In genomic region chr10:61669896-61670295, GRCm38 (mm10) we compare ENCODE assay signal across 16 mouse cellular contexts. TPM values are rescaled to one million over a fixed set of nuclear protein-coding genes. Genes with fewer than 3 reads are reported as not detected.
A peak's percentile ranks its signal among the peaks of the same experiment; 100 is the strongest.
DNase-seq lines count a peak whose midpoint lies in the region; ATAC-seq and TF ChIP-seq lines count a peak whose summit lies in the region.
"Had no signal": no experiment of that assay in that cellular context is flagged by ENCODE, and none has a peak within 500 bp of the region (broad histone marks: within the 10 kb centered on the region; RNA-seq: fewer than 3 reads in every experiment).

No protein-coding gene starts in this region.

- H3K9me3 ChIP-seq in lung, postnatal 0 days (ENCODE audit: low read length) = no peaks in the 10 kb centered on the region
- no peaks in the 10 kb centered on the region for H3K9me3 ChIP-seq in liver, embryonic 14.5 days (ENCODE audit: control insufficient read depth, low read length)
- no peaks in the 10 kb centered on the region for H3K9me3 ChIP-seq in stomach, postnatal 0 days (ENCODE audit: control insufficient read depth, low read length)
- H3K9me3 ChIP-seq in intestine, postnatal 0 days (ENCODE audit: control insufficient read depth) = no peaks in the 10 kb centered on the region
- H3K9me3 ChIP-seq: embryonic facial prominence, embryonic 13.5 days; heart, embryonic 15.5 days; limb, embryonic 10.5 days had no signal

- H3K9ac ChIP-seq in lung, postnatal 0 days (replicated peaks; ENCODE audit: low read depth) = no peak overlapping the region
- H3K9ac ChIP-seq in liver, embryonic 14.5 days (replicated peaks) = no peak overlapping the region
- no peak overlapping the region for H3K9ac ChIP-seq in stomach, postnatal 0 days (ENCODE audit: low read length)
- H3K9ac ChIP-seq in intestine, postnatal 0 days (ENCODE audit: low read depth, low read length) = no peak overlapping the region
- H3K9ac ChIP-seq: embryonic facial prominence, embryonic 13.5 days; heart, embryonic 15.5 days had no signal

- TF ChIP-seq EP300 in lung, postnatal 0 days (IDR thresholded peaks at IDR 0.05) = no peak
- TF ChIP-seq EP300 in liver, embryonic 14.5 days (IDR thresholded peaks at IDR 0.05; ENCODE audit: low read depth) = no peak
- TF ChIP-seq EP300 in stomach, postnatal 0 days (optimal IDR thresholded peaks at IDR 0.05) = no peak

- DNase-seq in lung, postnatal 0 days (ENCODE audit: low spot score) = peak; percentile 29
- no peak for DNase-seq in lung, adult 18-20 months
- peak; percentile 63 for DNase-seq in NIH3T3 (ENCODE audit: low read depth)
- no peak for DNase-seq in liver, embryonic 14.5 days (ENCODE audit: low read depth in 3 of 3, low spot score in 3 of 3)
- DNase-seq in stomach, postnatal 0 days (ENCODE audit: low spot score) = peak; percentile 17
- no peak for DNase-seq in adipocyte (ENCODE audit: low spot score)
- DNase-seq: cerebellum, adult 11-12 months; kidney, adult 18-20 months; kidney, postnatal 25 days; right cerebral cortex, postnatal 4 days had no signal

- H3K4me2 ChIP-seq in lung, postnatal 0 days (replicated peaks; ENCODE audit: low read depth, low read length) = no peak overlapping the region
- no peak overlapping the region for H3K4me2 ChIP-seq in liver, embryonic 14.5 days (ENCODE audit: low read depth)
- no peak overlapping the region for H3K4me2 ChIP-seq in stomach, postnatal 0 days (replicated peaks; ENCODE audit: low read depth)
- H3K4me2 ChIP-seq in intestine, postnatal 0 days (replicated peaks; ENCODE audit: low read depth) = no peak overlapping the region
- H3K4me2 ChIP-seq: embryonic facial prominence, embryonic 13.5 days; heart, embryonic 15.5 days had no signal

- ATAC-seq in lung, postnatal 0 days = peak; percentile 48
- ATAC-seq in liver, embryonic 14.5 days (ENCODE audit: insufficient read depth) = peak; percentile 65; the same call in 1 of the 2 replicates
- peak; percentile 88 for ATAC-seq in stomach, postnatal 0 days (ENCODE audit: low FRiP score, low TSS enrichment)
- ATAC-seq in inflammation-experienced regulatory T-cells, adult 6 months = no peak
- no peak for ATAC-seq in intestine, postnatal 0 days
- ATAC-seq: CD4-positive, CD25-positive, alpha-beta regulatory T cell, adult 4 months had no signal

- no peak for TF ChIP-seq CTCF in lung, postnatal 0 days (IDR thresholded peaks at IDR 0.05)
- TF ChIP-seq CTCF in liver, embryonic 14.5 days (IDR thresholded peaks at IDR 0.05; ENCODE audit: low read depth) = no peak
- no peak for TF ChIP-seq CTCF in stomach, postnatal 0 days (IDR thresholded peaks at IDR 0.05; ENCODE audit: low read depth)
- no peak for TF ChIP-seq CTCF in intestine, postnatal 0 days (IDR thresholded peaks at IDR 0.05; ENCODE audit: low read depth)

- no peak overlapping the region for H3K4me3 ChIP-seq in lung, postnatal 0 days (ENCODE audit: low read depth, low read length)
- no peak overlapping the region for H3K4me3 ChIP-seq in liver, embryonic 14.5 days (ENCODE audit: insufficient read depth in 1 of 2, low read depth in 2 of 2, low read length in 2 of 2)
- H3K4me3 ChIP-seq in stomach, postnatal 0 days (ENCODE audit: low read depth, low read length) = no peak overlapping the region
- H3K4me3 ChIP-seq in intestine, postnatal 0 days (ENCODE audit: low read depth, low read length) = no peak overlapping the region
- H3K4me3 ChIP-seq: embryonic facial prominence, embryonic 13.5 days; heart, embryonic 15.5 days; limb, embryonic 10.5 days had no signal

- H3K36me3 ChIP-seq in lung, postnatal 0 days (ENCODE audit: insufficient read depth, low read length) = no peaks in the 10 kb centered on the region
- H3K36me3 ChIP-seq in liver, embryonic 14.5 days (replicated peaks; ENCODE audit: control insufficient read depth, insufficient read depth, low read depth) = peaks cover 23% of the 10 kb centered on the region
- H3K36me3 ChIP-seq in stomach, postnatal 0 days (ENCODE audit: control insufficient read depth, insufficient read depth, low read length) = peaks cover 3% of the 10 kb centered on the region; the same call in 1 of the 2 replicates
- H3K36me3 ChIP-seq in intestine, postnatal 0 days (ENCODE audit: control insufficient read depth, insufficient read depth) = peaks cover 69% of the 10 kb centered on the region

- no peaks in the 10 kb centered on the region for H3K4me1 ChIP-seq in lung, postnatal 0 days (ENCODE audit: insufficient read depth, low read depth, low read length)
- H3K4me1 ChIP-seq in liver, embryonic 14.5 days (replicated peaks; ENCODE audit: control insufficient read depth in 2 of 2, insufficient read depth in 2 of 2, low read length in 1 of 2) = peaks cover 5 to 8% of the 10 kb centered on the region in 2 experiments; a peak in 3 of 4 replicates
- H3K4me1 ChIP-seq in stomach, postnatal 0 days (replicated peaks; ENCODE audit: control insufficient read depth, insufficient read depth) = no peaks in the 10 kb centered on the region
- H3K4me1 ChIP-seq in intestine, postnatal 0 days (replicated peaks; ENCODE audit: control insufficient read depth, insufficient read depth, low read length) = no peaks in the 10 kb centered on the region
- H3K4me1 ChIP-seq: embryonic facial prominence, embryonic 13.5 days; heart, embryonic 15.5 days; limb, embryonic 10.5 days had no signal

- no peaks in the 10 kb centered on the region for H3K27me3 ChIP-seq in lung, postnatal 0 days (replicated peaks; ENCODE audit: insufficient read depth, low read length)
- no peaks in the 10 kb centered on the region for H3K27me3 ChIP-seq in liver, embryonic 14.5 days (ENCODE audit: control insufficient read depth, insufficient read depth, low read length)
- no peaks in the 10 kb centered on the region for H3K27me3 ChIP-seq in stomach, postnatal 0 days (ENCODE audit: control insufficient read depth, insufficient read depth, low read length)
- no peaks in the 10 kb centered on the region for H3K27me3 ChIP-seq in intestine, postnatal 0 days (replicated peaks; ENCODE audit: control insufficient read depth, insufficient read depth, low read length)
- H3K27me3 ChIP-seq: embryonic facial prominence, embryonic 13.5 days; heart, embryonic 15.5 days had no signal

- H3K27ac ChIP-seq in lung, postnatal 0 days (ENCODE audit: low read length) = no peak overlapping the region
- H3K27ac ChIP-seq in liver, embryonic 14.5 days = no peak overlapping the region
- peak overlapping the region; percentile 69 for H3K27ac ChIP-seq in stomach, postnatal 0 days (replicated peaks)
- H3K27ac ChIP-seq in intestine, postnatal 0 days (ENCODE audit: low read depth, low read length) = no peak overlapping the region; the same call in 1 of the 2 replicates
- H3K27ac ChIP-seq: embryonic facial prominence, embryonic 13.5 days; heart, embryonic 15.5 days; limb, embryonic 10.5 days had no signal

RNA-seq across cellular contexts. Expression of gene Sar1a, which starts 10.2 kb away (rescaled TPM):
- polyA plus RNA-seq in lung, postnatal 0 days (2015; fragmentation: Nextera tagmentation; extraction: Ambion mirVana) = 184 and 185 TPM in 2 replicates
- polyA plus RNA-seq in liver, embryonic 14.5 days (2012; rRNA removed) = 31.7 and 39.0 TPM in 2 replicates
- 78.7 and 80.1 TPM in 2 replicates for polyA plus RNA-seq in liver, embryonic 14.5 days (2014; fragmentation: Nextera tagmentation; extraction: Ambion mirVana)
- 135 and 146 TPM in 2 replicates for polyA plus RNA-seq in stomach, postnatal 0 days (2015; fragmentation: Nextera tagmentation; extraction: Ambion mirVana)
- polyA plus RNA-seq in inflammation-experienced regulatory T-cells, adult 6 months (2017; shearing (Covaris generic)) = 100 to 1,000 TPM in 1 of 3 experiments, 10 to 100 TPM in 2; 74.7 to 118 (median 98.1) TPM
- polyA plus RNA-seq in intestine, postnatal 0 days (2015; fragmentation: Nextera tagmentation; extraction: Ambion mirVana) = 105 and 111 TPM in 2 replicates

RNA-seq across cellular contexts. Expression of gene Ppa1, which starts 21.5 kb away (rescaled TPM):
- 39.8 and 40.1 TPM in 2 replicates for polyA plus RNA-seq in lung, postnatal 0 days (2015; fragmentation: Nextera tagmentation; extraction: Ambion mirVana)
- polyA plus RNA-seq in liver, embryonic 14.5 days (2012; rRNA removed) = 28.2 and 51.8 TPM in 2 replicates
- polyA plus RNA-seq in liver, embryonic 14.5 days (2014; fragmentation: Nextera tagmentation; extraction: Ambion mirVana) = 96.8 and 98.1 TPM in 2 replicates
- 117 and 124 TPM in 2 replicates for polyA plus RNA-seq in stomach, postnatal 0 days (2015; fragmentation: Nextera tagmentation; extraction: Ambion mirVana)
- polyA plus RNA-seq in inflammation-experienced regulatory T-cells, adult 6 months (2017; shearing (Covaris generic)) = 10 to 100 TPM; 67.4 to 78.8 (median 68.4) TPM
- polyA plus RNA-seq in intestine, postnatal 0 days (2015; fragmentation: Nextera tagmentation; extraction: Ambion mirVana) = 194 and 204 TPM in 2 replicates

RNA-seq across cellular contexts. Expression of gene Tysnd1, which starts 25.4 kb away (rescaled TPM):
- polyA plus RNA-seq in lung, postnatal 0 days (2015; fragmentation: Nextera tagmentation; extraction: Ambion mirVana) = 18.3 and 20.8 TPM in 2 replicates
- 16.2 and 20.9 TPM in 2 replicates for polyA plus RNA-seq in liver, embryonic 14.5 days (2012; rRNA removed)
- polyA plus RNA-seq in liver, embryonic 14.5 days (2014; fragmentation: Nextera tagmentation; extraction: Ambion mirVana) = 13.9 and 14.2 TPM in 2 replicates
- polyA plus RNA-seq in stomach, postnatal 0 days (2015; fragmentation: Nextera tagmentation; extraction: Ambion mirVana) = 18.5 and 20.9 TPM in 2 replicates
- 1 to 10 TPM; 1.5 to 4.1 (median 3.5) TPM for polyA plus RNA-seq in inflammation-experienced regulatory T-cells, adult 6 months (2017; shearing (Covaris generic))
- 22.2 and 24.7 TPM in 2 replicates for polyA plus RNA-seq in intestine, postnatal 0 days (2015; fragmentation: Nextera tagmentation; extraction: Ambion mirVana)

RNA-seq across cellular contexts. Expression of gene Aifm2, which starts 45.2 kb away (rescaled TPM):
- 15.3 and 15.8 TPM in 2 replicates for polyA plus RNA-seq in lung, postnatal 0 days (2015; fragmentation: Nextera tagmentation; extraction: Ambion mirVana)
- polyA plus RNA-seq in liver, embryonic 14.5 days (2012; rRNA removed) = 1.4 and 2.1 TPM in 2 replicates
- polyA plus RNA-seq in liver, embryonic 14.5 days (2014; fragmentation: Nextera tagmentation; extraction: Ambion mirVana) = 2.7 and 3.2 TPM in 2 replicates
- 9.2 and 9.4 TPM in 2 replicates for polyA plus RNA-seq in stomach, postnatal 0 days (2015; fragmentation: Nextera tagmentation; extraction: Ambion mirVana)
- polyA plus RNA-seq in inflammation-experienced regulatory T-cells, adult 6 months (2017; shearing (Covaris generic)) = 1 to 10 TPM; 2.7 to 4.1 (median 3.5) TPM
- 14.7 and 16.9 TPM in 2 replicates for polyA plus RNA-seq in intestine, postnatal 0 days (2015; fragmentation: Nextera tagmentation; extraction: Ambion mirVana)

Comparison
In these comparisons a context has a peak if more than half of its experiments do, and no peak if none do; other contexts are left out.
1. DNase-seq: peak in lung, postnatal 0 days (single experiment), NIH3T3 (single experiment) and stomach, postnatal 0 days (single experiment); none in lung, adult 18-20 months (0 of 2), liver, embryonic 14.5 days (0 of 3) and adipocyte (single experiment).
2. ATAC-seq: peak in lung, postnatal 0 days (single experiment), liver, embryonic 14.5 days (single experiment) and stomach, postnatal 0 days (single experiment); none in inflammation-experienced regulatory T-cells, adult 6 months (single experiment) and intestine, postnatal 0 days (single experiment).